Mouse (Mus musculus) liver, adult 2 months (tissue): Measurements from ENCODE around the gene Pdilt. TPM values are rescaled to one million over a fixed set of nuclear protein-coding genes. Genes with fewer than 3 reads are reported as not detected.

Experiments
- DNase-seq: peaks from one replicate; pipeline ENCODE4 v3.0.0-alpha.2; 2011; ENCODE audit warnings: low read depth, low spot score; ENCODE audit errors: extremely low read depth
- H3K27ac ChIP-seq: fragments of 200-500 bp; replicated peaks from 2 replicates; pipeline ENCODE4 v1.5.1; 2012; ENCODE audit warnings: low read depth, mild to moderate bottlenecking, control low read depth, inconsistent platforms, low read length; ENCODE audit not compliant: insufficient read depth
- H3K27me3 ChIP-seq: fragments of 200-500 bp; 2 replicates; pipeline ENCODE4 v1.6.1; 2012; ENCODE audit warnings: mild to moderate bottlenecking, moderate library complexity, low read length, inconsistent platforms; ENCODE audit not compliant: control insufficient read depth, insufficient read depth
- H3K36me3 ChIP-seq: fragments of 200-500 bp; 2 replicates; pipeline ENCODE4 v1.6.1; 2012; ENCODE audit warnings: low read length, inconsistent platforms; ENCODE audit not compliant: control insufficient read depth, insufficient read depth
- H3K4me1 ChIP-seq: fragments of 200-500 bp; 2 replicates; pipeline ENCODE4 v1.6.1; 2011; ENCODE audit warnings: low read length; ENCODE audit not compliant: control insufficient read depth, insufficient read depth
- H3K4me3 ChIP-seq: fragments of 200-500 bp; 2 replicates; pipeline ENCODE4 v1.5.1; 2011; ENCODE audit warnings: low read depth, mild to moderate bottlenecking, control low read depth, low read length, moderate library complexity; ENCODE audit not compliant: insufficient read depth
- H3K79me2 ChIP-seq: fragments of 200-500 bp; 2 replicates; pipeline ENCODE4 v1.6.1; 2012; ENCODE audit warnings: inconsistent platforms, mild to moderate bottlenecking, low read length, moderate library complexity; ENCODE audit not compliant: control insufficient read depth, insufficient read depth
- H3K9ac ChIP-seq: fragments of 200-500 bp; 2 replicates; pipeline ENCODE4 v1.6.1; 2012; ENCODE audit warnings: low read depth, mild to moderate bottlenecking, control low read depth, inconsistent platforms, low read length
- CTCF ChIP-seq: fragments of 200-500 bp; IDR thresholded peaks from 2 replicates; pipeline ENCODE4 v1.5.1; 2011; ENCODE audit warnings: low read depth, low read length, control low read depth
- POLR2A ChIP-seq: fragments of 200-500 bp; IDR thresholded peaks from 2 replicates; pipeline ENCODE4 v1.6.1; 2011; ENCODE audit warnings: low read length, control low read depth; ENCODE audit not compliant: insufficient read depth; ENCODE audit errors: extremely low read depth
- WGBS: fragments of 180-500 bp; shearing (Covaris S2); methylation state at CpG from one replicate; pipeline ENCODE4 v1.1.7; 2018; 5-methylcytosine and 5-hydroxymethylcytosine counted together
- polyA plus RNA-seq: library from polyadenylated mRNA; depleted of rRNA; stranded (reverse); fragments of >200 nt; gene quantifications from 2 replicates; pipeline ENCODE4 v1.2.3, GENCODE M21; 2012
- total RNA-seq: library from RNA; depleted of rRNA; stranded (reverse); fragments of >200 nt; gene quantifications from 2 replicates; pipeline ENCODE4 v1.2.3, GENCODE M21; 2014

Gene Pdilt
- total and polyA plus RNA-seq, 2 experiments = 2.0 to 11.6 TPM

DNA sequence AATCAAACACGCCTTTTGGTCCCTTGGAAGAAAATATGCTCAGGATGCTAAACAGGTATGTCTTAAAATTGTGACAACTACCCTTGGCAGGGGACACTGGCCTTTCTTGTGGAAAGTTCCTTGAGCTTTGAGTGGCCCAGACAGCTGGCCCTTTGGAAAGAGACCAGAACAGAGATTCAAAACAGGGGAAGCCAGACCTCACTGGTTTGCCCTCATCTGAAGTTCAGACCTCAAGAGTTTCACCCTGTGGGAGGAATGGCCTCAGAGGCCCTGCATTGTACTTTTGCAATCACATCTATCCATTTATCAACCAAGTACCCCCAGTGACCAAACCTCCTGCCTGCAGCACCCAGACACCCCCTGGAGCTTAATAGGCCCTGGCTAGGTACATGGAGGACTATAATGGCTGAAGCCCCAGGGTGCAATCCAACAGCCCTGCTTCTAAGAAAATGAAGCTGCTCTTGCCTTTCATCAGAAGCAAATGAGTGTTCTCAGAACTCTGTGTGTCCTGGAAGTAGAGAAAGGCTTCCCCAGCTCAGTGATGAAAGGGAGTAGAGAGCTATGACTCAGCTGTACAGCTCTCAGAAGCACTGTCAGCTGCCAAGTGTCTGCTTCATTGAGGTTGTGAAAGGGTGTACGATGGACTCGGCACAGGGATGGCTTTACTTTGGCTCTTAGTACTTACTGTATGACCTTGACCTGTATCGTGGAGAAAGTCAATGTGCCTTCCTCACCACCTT is 33.1 kb downstream of the Pdilt start:
- 14% methylated on average over 4 of the region's 4 CpGs for WGBS
- no peak overlapping the region for H3K9ac ChIP-seq
- no peaks in the 10 kb centered on the region for H3K79me2 ChIP-seq
- H3K4me1 ChIP-seq = peaks cover 8% of the 10 kb centered on the region; the same call in 1 of the 2 replicates
- H3K27me3 ChIP-seq = no peaks in the 10 kb centered on the region
- TF ChIP-seq POLR2A = no peak
- no peak for TF ChIP-seq CTCF
- H3K27ac ChIP-seq = peak overlapping the region; percentile 92
- peaks cover 63% of the 10 kb centered on the region for H3K36me3 ChIP-seq
- peak; percentile 96 for DNase-seq
- H3K4me3 ChIP-seq = no peak overlapping the region

DNA sequence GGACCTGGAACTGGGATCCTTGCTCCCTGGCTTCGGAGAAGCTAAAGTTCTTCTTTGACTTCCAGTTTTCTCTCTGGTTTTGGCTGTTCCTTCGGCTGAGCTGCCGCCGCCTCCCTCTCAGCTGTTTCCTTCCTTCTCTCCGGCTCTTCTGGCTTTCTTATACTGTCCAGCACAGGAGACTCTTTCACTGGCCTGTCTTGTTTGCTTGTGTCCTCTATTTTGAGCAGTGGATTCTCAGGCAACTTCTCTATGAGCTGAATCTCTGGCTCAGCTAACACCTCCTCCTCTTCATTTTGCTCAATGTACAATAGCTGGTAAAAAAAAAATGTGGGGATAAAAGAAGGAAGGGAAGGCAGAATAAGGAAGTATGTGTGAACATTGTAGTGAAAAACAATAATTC is 36.6 kb downstream of the Pdilt start:
- WGBS = 91% methylated on average over 5 of the region's 5 CpGs

DNA sequence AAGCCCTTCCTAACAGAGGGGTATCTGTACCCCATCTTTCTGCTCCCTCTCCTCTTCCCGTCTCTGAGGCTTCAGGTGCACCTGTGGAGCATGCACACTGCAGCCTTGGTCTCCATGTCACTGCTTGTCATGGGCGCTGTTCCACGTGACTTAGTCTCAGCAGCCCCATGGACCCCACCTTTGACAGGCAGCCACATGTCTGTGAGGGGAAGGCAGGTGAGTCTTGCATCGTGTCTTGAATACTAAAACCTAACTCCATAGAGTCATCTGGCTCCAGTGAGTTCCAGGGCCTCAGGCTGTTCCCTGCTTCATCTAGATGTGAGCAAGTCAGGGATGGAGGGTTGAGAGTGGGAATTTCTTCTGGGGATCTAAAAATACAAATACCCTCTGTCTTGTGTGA is 39.1 kb downstream of the Pdilt start:
- no peak overlapping the region for H3K9ac ChIP-seq
- no peak overlapping the region for H3K4me3 ChIP-seq
- H3K27me3 ChIP-seq = no peaks in the 10 kb centered on the region
- H3K27ac ChIP-seq = no peak overlapping the region
- WGBS = 83% methylated on average over 4 of the region's 4 CpGs
- H3K36me3 ChIP-seq = peaks cover 31% of the 10 kb centered on the region
- no peaks in the 10 kb centered on the region for H3K79me2 ChIP-seq
- no peaks in the 10 kb centered on the region for H3K4me1 ChIP-seq
- DNase-seq = no peak
- TF ChIP-seq CTCF (no peak), POLR2A (no peak)

More for the DNA sequence above, 36.6 kb downstream of the Pdilt start:
- H3K4me3 ChIP-seq = no peak overlapping the region
- peaks cover 38% of the 10 kb centered on the region for H3K36me3 ChIP-seq
- H3K4me1 ChIP-seq = peaks cover 8% of the 10 kb centered on the region; the same call in 1 of the 2 replicates
- no peak overlapping the region for H3K27ac ChIP-seq
- no peak for DNase-seq
- H3K79me2 ChIP-seq = no peaks in the 10 kb centered on the region
- no peak overlapping the region for H3K9ac ChIP-seq
- no peaks in the 10 kb centered on the region for H3K27me3 ChIP-seq
- TF ChIP-seq CTCF (no peak), POLR2A (no peak)

DNA sequence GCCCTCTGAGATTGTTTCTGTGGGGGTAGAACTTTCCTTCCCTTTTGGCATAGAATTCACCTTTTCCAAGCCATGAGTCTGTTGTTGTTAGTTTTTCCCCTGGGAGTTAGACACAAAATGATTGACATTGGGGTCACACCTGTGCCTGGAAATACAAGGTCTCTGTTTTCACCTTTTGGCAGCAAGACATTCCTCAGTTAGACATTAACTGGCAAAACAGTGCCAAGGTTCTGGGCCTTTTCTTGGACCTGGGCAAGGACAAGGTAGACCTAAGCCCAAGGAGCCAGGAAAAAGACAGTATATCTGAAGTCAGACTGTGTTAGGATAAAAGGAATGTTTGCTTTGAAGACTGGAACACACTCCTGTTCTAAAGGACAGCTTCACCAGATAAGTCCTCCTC is 44.0 kb downstream of the Pdilt start, which contains the start of gene Umod:
Umod (minus strand) TSS at position 27 of the 400 bp plus-strand sequence.
- Histone ChIP-seq H3K4me1 (no peaks in the 10 kb centered on the region), H3K9ac (no peak within 1 kb of the TSS), H3K4me3 (no peak within 1 kb of the TSS), H3K79me2 (no peaks in the 10 kb centered on the region), H3K27ac (no peak within 1 kb of the TSS), H3K36me3 (no peaks in the 10 kb centered on the region), H3K27me3 (no peaks in the 10 kb centered on the region)
- peak; percentile 37 for DNase-seq
- TF ChIP-seq CTCF (no peak), POLR2A (no peak)

DNA sequence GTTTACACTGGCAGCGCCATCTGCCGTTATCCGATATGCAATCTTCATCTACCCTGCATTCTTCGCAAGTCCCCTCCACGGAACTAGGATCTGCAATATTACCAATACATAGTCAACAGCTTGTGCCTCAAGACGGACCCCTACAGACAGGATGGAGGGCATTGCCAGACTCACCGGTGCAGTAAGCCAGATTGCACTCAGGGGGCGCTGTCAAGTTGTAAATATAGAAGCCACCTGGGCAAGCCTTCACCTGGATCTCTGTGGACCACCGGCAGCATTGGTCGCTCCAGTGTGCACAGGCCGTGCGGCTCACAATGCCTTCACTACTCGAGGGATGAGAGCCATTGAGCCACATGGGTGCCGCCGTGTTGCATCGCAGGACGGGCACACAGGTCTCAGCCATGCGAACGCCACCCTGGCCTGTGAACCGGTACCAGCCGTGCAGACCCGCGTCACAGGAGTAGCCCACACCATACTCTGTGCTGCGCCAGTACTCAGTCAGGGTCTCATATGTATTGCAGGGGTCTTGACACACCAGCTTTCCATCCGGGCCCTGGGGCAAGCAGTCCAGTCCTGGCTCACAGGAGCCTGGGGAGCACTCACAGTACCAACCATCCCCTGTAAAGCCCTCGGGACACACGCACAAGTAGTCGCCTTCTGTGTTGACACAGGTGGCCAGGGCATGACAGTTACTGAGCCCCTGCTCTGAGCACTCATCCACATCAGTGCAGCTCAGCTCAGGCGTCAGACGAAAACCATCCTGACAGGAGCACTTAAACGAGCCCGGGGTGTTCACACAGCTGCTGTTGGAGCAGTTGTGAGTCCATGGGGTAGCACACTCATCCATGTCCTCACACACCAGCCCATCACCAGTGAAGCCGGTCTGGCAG is 46.5 kb downstream of the Pdilt start:
- H3K36me3 ChIP-seq = no peaks in the 10 kb centered on the region
- H3K27ac ChIP-seq = no peak overlapping the region
- no peak overlapping the region for H3K9ac ChIP-seq
- no peak for DNase-seq
- no peaks in the 10 kb centered on the region for H3K4me1 ChIP-seq
- H3K4me3 ChIP-seq = no peak overlapping the region
- 66% methylated on average over 33 of the region's 33 CpGs for WGBS
- no peak; the same call in 1 of the 2 replicates for TF ChIP-seq CTCF
- TF ChIP-seq POLR2A = no peak
- H3K79me2 ChIP-seq = no peaks in the 10 kb centered on the region
- H3K27me3 ChIP-seq = no peaks in the 10 kb centered on the region
